Comparison of ENCODE assay signal across 23 mouse cellular contexts in genomic region chr16:34071223-34071825, GRCm38 (mm10).
A peak's percentile ranks its signal among the peaks of the same experiment; 100 is the strongest.
DNase-seq lines count a peak whose midpoint lies in the region; ATAC-seq and TF ChIP-seq lines count a peak whose summit lies in the region.
"Had no signal": no experiment of that assay in that cellular context is flagged by ENCODE, and none has a peak within 500 bp of the region (broad histone marks: within the 10 kb centered on the region; RNA-seq: fewer than 3 reads in every experiment).

No protein-coding gene starts in this region.

- no peak for TF ChIP-seq CTCF in lung, embryonic 14.5 days (IDR thresholded peaks at IDR 0.05; ENCODE audit: low read depth)

- 52% methylated on average over 3 of the region's 3 CpGs for WGBS in lung, embryonic 14.5 days
- 63% methylated on average over 3 of the region's 3 CpGs for WGBS in stomach, embryonic 15.5 days
- 95% methylated on average over 3 of the region's 3 CpGs for WGBS in hindbrain, embryonic 12.5 days

- H3K9me3 ChIP-seq in lung, embryonic 14.5 days (ENCODE audit: low read depth, low read length): 0 out of 2 replicates have a peak, but pooled peaks cover 3% of the 10 kb centered on the region
- no peaks in the 10 kb centered on the region for H3K9me3 ChIP-seq in megakaryocyte, embryonic 14.5 days
- no peaks in the 10 kb centered on the region for H3K9me3 ChIP-seq in stomach, embryonic 15.5 days
- H3K9me3 ChIP-seq in hindbrain, embryonic 12.5 days (replicated peaks): no peaks in the 10 kb centered on the region
- H3K9me3 ChIP-seq: embryonic facial prominence, embryonic 15.5 days; forebrain, embryonic 10.5 days; hindbrain, embryonic 13.5 days had no signal

- H3K27me3 ChIP-seq in lung, embryonic 14.5 days (ENCODE audit: insufficient read depth, low read length): no peaks in the 10 kb centered on the region
- no peaks in the 10 kb centered on the region for H3K27me3 ChIP-seq in megakaryocyte, embryonic 14.5 days (replicated peaks)
- no peaks in the 10 kb centered on the region for H3K27me3 ChIP-seq in stomach, embryonic 15.5 days (replicated peaks)
- H3K27me3 ChIP-seq in hindbrain, embryonic 12.5 days: no peaks in the 10 kb centered on the region
- H3K27me3 ChIP-seq: embryonic facial prominence, embryonic 15.5 days; hindbrain, embryonic 13.5 days; Patski had no signal

- H3K4me3 ChIP-seq in lung, embryonic 14.5 days (ENCODE audit: low read depth, low read length): no peak overlapping the region
- H3K4me3 ChIP-seq in megakaryocyte, embryonic 14.5 days (replicated peaks): peak overlapping the region; percentile 18
- H3K4me3 ChIP-seq in stomach, embryonic 15.5 days (replicated peaks): no peak overlapping the region
- no peak overlapping the region for H3K4me3 ChIP-seq in hindbrain, embryonic 12.5 days
- H3K4me3 ChIP-seq: embryonic facial prominence, embryonic 15.5 days; erythroblast, embryonic 14.5 days; forebrain, embryonic 10.5 days; heart, embryonic 10.5 days; hindbrain, embryonic 13.5 days had no signal

- H3K4me1 ChIP-seq in lung, embryonic 14.5 days (ENCODE audit: insufficient read depth): no peaks in the 10 kb centered on the region
- H3K4me1 ChIP-seq in megakaryocyte, embryonic 14.5 days: peaks cover 96% of the 10 kb centered on the region
- 0 out of 2 replicates have a peak, but pooled peaks cover 2% of the 10 kb centered on the region for H3K4me1 ChIP-seq in stomach, embryonic 15.5 days
- H3K4me1 ChIP-seq in hindbrain, embryonic 12.5 days: no peaks in the 10 kb centered on the region
- H3K4me1 ChIP-seq: embryonic facial prominence, embryonic 15.5 days; hindbrain, embryonic 13.5 days had no signal

- no peaks in the 10 kb centered on the region for H3K36me3 ChIP-seq in lung, embryonic 14.5 days (ENCODE audit: insufficient read depth)
- peaks cover 87% of the 10 kb centered on the region for H3K36me3 ChIP-seq in megakaryocyte, embryonic 14.5 days (replicated peaks; ENCODE audit: low read length)
- no peaks in the 10 kb centered on the region for H3K36me3 ChIP-seq in stomach, embryonic 15.5 days
- peaks cover 6% of the 10 kb centered on the region; the same call in 1 of the 2 replicates for H3K36me3 ChIP-seq in hindbrain, embryonic 12.5 days
- H3K36me3 ChIP-seq: embryonic facial prominence, embryonic 15.5 days; forebrain, embryonic 10.5 days had no signal

- ATAC-seq in lung, embryonic 14.5 days (ENCODE audit: insufficient read depth): peak; percentile 66
- ATAC-seq in megakaryocyte, adult 5-6 weeks (ENCODE audit: poor library complexity, severe bottlenecking): no peak
- peak; percentile 77 for ATAC-seq in stomach, embryonic 15.5 days (ENCODE audit: insufficient read depth, low FRiP score, low read depth)
- ATAC-seq in hindbrain, embryonic 12.5 days (ENCODE audit: low FRiP score): no peak
- ATAC-seq: activated CD4-positive, CD25-positive, alpha-beta regulatory T cell, adult 4 months; forebrain, embryonic 14.5 days; Patski had no signal

- H3K4me2 ChIP-seq in lung, embryonic 14.5 days: no peak overlapping the region
- H3K4me2 ChIP-seq in stomach, embryonic 15.5 days: no peak overlapping the region
- H3K4me2 ChIP-seq in hindbrain, embryonic 12.5 days (replicated peaks): no peak overlapping the region
- H3K4me2 ChIP-seq: embryonic facial prominence, embryonic 15.5 days; hindbrain, embryonic 13.5 days had no signal

- H3K9ac ChIP-seq in lung, embryonic 14.5 days: no peak overlapping the region
- no peak overlapping the region for H3K9ac ChIP-seq in stomach, embryonic 15.5 days
- no peak overlapping the region for H3K9ac ChIP-seq in hindbrain, embryonic 12.5 days
- H3K9ac ChIP-seq: embryonic facial prominence, embryonic 15.5 days; hindbrain, embryonic 13.5 days had no signal

- DNase-seq in lung, embryonic 14.5 days: no peak
- no peak for DNase-seq in lung, postnatal 14 days
- DNase-seq in natural killer cell, adult 2 months (ENCODE audit: low spot score in 2 of 2): no peak
- DNase-seq: adrenal gland, adult 2 months; adrenal gland, postnatal 25 days; cerebellum, adult 18-20 months; cerebellum, adult 9-11 months; gastrocnemius, postnatal 10 days; heart, adult 18-20 months; heart, postnatal 10 days; heart, postnatal 4 days had no signal

- peak overlapping the region; percentile 28; the same call in 1 of the 2 replicates for H3K27ac ChIP-seq in lung, embryonic 14.5 days (ENCODE audit: low read depth)
- H3K27ac ChIP-seq in stomach, embryonic 15.5 days: peak overlapping the region; percentile 77
- H3K27ac ChIP-seq in hindbrain, embryonic 12.5 days: no peak overlapping the region
- H3K27ac ChIP-seq: embryonic facial prominence, embryonic 15.5 days; forebrain, embryonic 10.5 days; heart, embryonic 10.5 days; hindbrain, embryonic 13.5 days had no signal

Comparison
In these comparisons a context has a peak if more than half of its experiments do, and no peak if none do; other contexts are left out.
1. ATAC-seq: peak in lung, embryonic 14.5 days (single experiment) and stomach, embryonic 15.5 days (single experiment); none in megakaryocyte, adult 5-6 weeks (single experiment) and hindbrain, embryonic 12.5 days (single experiment).